Mouse (Mus musculus) megakaryocyte, embryonic 14.5 days (primary cell): ENCODE results near the gene Nrxn1.

Experiments
- FLI1 ChIP-seq: IDR thresholded peaks from 2 replicates; pipeline ENCODE4 v1.6.1; 2012; ENCODE audit warnings: low read length, inconsistent platforms, mixed read lengths
- GATA1 ChIP-seq: IDR thresholded peaks from 3 replicates; pipeline ENCODE4 v1.6.1; 2012; ENCODE audit warnings: mixed read lengths, low read length, inconsistent platforms, borderline replicate concordance

DNA sequence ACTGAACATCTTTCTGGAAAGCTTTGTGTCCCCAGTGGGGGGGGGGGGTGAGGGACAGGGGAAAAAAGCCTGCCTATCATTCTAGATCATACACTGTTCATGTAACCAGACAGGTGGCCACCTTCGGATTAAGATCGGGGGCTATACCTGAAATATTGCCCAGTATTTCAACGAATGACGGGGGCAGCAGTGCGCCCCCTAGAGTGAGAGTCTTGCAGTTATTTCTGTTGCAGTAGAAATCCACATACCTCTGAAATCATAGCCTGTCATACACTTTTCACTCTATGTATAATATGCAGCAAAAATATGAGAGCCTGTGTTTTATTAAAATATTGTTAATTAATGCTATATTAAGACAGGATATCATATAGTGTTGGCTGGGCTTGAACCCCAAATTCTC lies 636.1 kb downstream of the Nrxn1 start:
- TF ChIP-seq GATA1 (no peak), FLI1 (no peak)
